Mouse (Mus musculus): ENCODE measurements around the gene Irf7. TPM values are rescaled to one million over a fixed set of nuclear protein-coding genes. Genes with fewer than 3 reads are reported as not detected.
A peak's percentile ranks its signal among the peaks of the same experiment; 100 is the strongest.
"Not testable (repeated sequence)": the region's sequence is repeated elsewhere in the genome, so short reads cannot be mapped to it uniquely, and the experiment has no call there.

Irf7 gene
- total RNA-seq, 2 experiments from 2014 or later = 2.9 to 3.0 TPM

DNA sequence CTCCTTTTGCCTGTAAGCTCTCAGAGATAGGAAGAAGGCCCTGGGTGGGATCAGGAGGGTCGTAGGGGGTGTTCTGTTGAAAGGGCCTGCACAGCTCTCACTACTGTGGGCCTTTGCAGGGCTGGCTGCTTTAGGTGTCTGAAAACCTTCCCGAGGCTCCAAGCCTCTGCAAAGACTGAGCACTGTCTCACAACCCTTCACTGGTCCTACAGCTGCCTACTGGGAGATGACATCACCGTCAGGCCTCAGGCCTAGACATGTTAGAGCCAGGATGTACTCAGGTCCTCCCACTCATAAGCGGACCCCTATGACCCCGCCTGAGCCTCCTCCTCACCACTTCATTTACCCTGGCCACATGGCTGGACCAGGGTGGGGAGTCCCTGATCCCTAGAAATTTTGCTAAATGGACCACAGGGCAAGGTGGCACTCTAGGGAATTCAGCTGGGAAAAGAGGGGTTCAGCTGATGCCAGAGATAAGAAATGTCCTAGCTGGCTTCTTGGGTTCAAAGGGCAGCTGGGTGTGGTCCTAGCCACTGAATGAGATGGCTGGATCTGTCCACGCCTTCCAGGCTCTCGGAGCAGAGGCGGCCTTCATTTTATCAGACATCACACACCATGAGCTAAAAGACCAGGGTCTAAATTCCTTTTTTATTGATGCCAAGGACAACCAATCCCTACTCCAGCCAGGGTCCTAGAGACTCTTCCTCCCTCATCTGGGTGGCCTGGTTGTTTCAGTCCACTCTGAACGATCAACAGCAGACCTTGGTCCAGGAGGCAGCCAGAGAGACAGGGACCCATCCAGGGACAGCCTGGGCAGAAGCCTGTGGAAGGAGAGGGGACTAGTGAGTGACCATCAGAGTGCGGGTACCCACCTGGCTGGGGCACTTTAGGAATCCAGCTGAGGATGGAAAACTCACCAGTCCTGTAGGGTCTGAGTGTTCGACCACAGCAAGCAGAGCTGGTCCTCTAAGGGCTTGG, 11.7 kb upstream of the Irf7 start:
- no peak for ATAC-seq (replicated peaks; ENCODE audit: poor library complexity)

DNA sequence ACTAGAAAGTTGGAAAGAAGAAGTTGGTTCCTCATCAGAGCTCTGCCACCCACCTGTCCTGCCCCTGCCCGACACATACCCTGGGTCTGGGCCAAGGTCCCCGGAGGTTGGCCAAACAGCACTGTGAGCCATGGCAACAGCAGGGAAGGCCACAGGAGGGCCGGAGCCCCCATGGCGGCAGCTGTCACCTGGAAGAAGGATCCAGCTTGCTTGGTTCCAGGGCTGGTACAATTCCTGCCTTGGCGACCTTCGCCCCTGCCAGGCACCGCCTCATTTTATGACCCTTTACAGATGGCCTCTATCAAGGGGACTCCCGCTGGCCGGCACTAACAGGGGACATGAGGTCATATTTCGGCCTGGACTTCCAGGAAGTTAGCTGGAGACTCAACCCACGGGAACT, 10.3 kb upstream of the Irf7 start, which contains the start of gene Cdhr5:
Gene Cdhr5, minus strand, starts transcription at position 241 of the 400 bp plus-strand sequence.
- no peak for ATAC-seq (replicated peaks; ENCODE audit: poor library complexity)

DNA sequence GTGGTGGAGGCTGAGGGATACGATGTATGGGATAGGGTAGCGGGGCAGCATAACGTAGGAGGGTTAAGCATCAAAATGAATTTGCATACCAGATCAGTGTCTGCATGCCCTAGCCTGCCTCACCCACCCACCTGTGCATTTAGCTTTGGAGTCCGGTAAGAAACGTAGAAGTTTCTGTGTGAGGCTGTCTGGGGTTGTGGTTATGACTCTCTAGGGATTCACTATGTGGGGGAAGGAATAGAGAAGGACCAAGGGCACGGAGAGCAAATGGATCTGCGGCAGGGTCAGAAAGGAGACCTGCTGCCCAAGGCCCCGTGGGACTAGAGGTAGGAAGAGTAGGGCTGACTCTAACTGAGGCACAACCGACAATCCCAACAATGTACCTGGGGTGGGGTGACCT, 9.1 kb upstream of the Irf7 start:
- ATAC-seq (replicated peaks; ENCODE audit: poor library complexity) = no peak

DNA sequence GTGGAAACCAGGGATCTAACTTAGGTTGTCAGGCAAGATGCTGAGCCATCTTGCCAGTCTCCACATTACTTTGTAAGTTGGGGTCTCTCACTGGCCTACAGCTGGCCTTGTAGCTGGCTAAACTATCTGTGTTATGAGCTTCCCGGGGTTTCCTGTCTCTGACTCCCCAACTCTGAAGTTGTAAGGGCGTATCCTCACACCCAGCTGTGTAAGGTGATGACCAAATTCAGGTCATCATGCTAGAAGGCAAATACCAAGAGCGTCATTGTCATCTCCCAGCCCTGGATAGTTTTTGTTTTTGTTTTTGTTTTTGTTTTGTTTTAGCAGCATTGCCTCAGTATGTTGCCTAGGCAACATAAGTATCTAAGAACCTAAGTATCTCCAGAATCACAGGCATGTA, 4.3 kb upstream of the Irf7 start:
- ATAC-seq (replicated peaks; ENCODE audit: poor library complexity) = no peak

DNA sequence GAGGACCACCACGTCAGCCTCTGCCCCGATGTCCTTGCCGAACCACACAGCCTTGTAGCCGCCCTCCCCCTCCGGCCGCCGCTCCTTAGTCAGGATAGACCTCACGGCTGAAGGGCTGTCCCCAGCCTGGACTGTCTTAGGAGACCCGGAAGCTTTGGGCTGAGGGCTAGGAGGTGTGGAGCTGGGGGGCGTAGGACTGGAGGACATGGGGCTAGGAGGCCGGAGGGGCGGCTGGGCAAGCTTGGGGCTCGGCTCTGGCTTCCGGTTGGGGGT, 2.9 kb upstream of the Irf7 start:
- ATAC-seq (replicated peaks; ENCODE audit: poor library complexity) = no peak

DNA sequence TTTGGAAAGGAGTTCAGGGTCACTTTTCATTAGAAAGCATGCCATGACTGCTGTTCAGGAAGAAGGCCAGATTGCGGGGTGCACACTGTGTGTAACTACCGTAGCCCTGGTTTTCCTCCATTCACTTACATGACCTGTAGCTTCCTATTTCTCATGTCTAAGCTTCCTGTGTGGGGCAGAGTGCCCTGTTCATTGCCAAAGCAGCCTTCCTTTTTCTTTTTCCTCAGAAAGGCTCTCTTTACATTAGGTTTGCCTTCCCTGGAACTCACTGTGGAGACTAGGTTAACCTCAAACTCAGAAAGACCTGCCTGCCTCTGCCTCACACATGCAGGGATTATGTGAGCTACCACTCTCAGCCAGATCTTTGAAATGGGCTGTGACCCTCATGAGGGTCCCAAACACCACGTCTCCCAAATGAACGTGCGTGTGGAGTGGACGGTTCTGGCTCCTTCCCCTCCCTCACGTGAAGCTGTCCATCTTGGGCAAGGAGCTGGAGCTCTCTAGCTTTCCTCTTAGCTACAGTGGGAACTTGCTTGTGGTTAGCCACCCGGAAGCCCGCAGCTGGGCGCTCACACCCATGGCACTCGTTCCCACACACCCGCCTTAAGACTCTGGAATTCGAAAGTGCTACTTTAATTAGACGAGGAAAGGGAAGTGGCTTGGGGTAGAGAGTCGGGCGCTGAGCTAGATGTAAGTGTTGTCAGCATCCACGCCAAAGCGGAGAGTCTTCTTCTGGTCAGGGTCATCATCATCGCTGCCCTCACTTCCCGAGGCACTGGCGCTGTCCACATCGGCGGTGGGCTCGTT, 2.4 kb upstream of the Irf7 start:
- ATAC-seq (replicated peaks; ENCODE audit: poor library complexity) = peak; percentile 35

DNA sequence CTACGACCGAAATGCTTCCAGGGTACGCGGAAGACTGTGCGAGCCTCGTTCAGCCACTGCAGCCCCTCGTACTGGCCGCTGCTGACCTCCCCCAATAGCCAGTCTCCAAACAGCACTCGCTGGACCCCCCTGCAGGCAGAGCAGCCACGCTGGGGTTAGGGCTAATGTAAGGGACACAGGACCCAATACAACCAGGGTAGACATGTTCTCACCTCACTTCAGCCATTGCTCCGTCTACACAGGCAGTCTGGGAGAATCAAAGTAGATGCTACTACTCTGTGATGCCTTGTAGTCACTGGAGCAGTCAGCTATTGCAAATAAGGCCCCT, 906 bp downstream of the Irf7 start:
- no peak for ATAC-seq (replicated peaks; ENCODE audit: poor library complexity)

DNA sequence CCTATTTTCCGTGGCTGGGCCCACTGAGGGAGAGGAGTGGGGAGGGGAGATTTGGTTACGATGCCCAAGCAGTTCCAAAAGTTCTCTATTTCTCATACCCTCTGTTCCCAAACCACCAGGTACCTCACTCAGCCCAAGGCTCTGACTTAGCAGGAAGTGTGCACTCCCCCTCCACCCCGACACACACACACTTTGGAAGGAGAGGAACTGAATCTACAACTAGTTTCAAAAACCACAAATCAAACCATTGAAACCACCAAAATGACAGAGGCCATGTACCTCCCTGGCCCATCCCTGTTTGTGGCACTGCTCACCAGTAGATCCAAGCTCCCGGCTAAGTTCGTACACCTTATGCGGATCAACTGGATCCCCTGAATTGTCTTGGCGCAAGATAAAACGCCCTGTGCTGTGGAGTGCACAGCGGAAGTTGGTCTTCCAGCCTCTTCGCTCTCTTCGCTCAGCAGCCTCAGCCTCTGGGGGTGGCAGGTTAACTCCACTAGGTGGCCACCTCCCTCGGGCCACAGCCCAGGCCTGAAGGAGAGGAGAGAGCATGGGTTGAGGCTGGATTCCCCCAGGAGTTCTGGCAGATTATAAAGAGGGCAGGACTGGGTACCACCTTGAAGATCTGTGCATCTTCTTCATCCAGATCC, 1.4 kb downstream of the Irf7 start:
- ATAC-seq (replicated peaks; ENCODE audit: poor library complexity) = peak; percentile 61

DNA sequence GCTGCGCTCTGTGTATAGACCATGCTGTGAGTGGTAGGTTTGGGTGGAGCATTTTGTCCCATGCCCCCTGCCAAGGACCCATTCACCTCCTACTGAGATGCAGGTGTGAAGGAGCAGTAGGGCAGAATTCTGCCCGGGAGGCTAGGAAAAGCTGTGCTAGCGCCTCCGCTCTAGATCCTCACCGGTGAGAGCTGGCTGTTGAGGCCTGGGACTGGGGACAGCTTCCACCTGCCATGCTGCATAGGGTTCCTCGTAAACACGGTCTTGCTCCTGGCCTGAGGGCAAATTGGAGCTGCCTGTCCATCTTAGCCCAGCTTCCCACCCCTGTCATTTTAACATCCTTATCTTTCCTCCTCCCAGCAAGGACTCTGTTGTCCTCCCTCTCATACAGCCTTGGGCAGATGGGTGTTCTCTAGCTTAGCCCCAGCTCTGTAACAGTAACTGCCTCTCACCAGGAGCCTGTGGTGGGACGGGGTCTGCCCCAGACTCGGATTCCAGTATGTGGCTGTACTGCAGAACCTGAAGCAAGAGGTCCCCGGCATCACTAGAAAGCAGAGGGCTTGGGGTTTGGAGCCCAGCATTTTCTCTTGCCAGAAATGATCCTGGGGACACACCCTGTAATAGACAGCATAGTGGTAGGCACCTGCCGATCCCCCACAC, 2.1 kb downstream of the Irf7 start:
- ATAC-seq (replicated peaks; ENCODE audit: poor library complexity) = no peak

DNA sequence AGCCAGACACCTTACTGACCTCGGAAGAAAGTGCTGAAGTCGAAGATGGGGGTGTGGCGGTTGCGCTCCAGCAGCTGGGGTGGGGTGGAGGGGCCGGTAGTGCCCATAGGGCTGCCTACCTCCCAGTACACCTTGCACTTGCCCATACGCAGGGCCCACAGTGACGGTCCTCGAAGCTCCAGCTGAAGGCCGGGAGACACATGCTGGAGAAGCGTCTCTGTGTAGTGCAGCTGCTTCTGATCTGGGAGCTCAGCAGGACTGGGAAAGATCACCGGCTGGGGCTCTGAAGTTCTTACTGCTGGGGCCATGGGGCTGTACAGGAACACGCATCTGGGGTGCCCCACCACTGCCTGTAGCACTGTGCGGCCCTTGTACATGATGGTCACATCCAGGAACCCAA, 2.6 kb downstream of the Irf7 start:
- ATAC-seq (replicated peaks; ENCODE audit: poor library complexity) = no peak

DNA sequence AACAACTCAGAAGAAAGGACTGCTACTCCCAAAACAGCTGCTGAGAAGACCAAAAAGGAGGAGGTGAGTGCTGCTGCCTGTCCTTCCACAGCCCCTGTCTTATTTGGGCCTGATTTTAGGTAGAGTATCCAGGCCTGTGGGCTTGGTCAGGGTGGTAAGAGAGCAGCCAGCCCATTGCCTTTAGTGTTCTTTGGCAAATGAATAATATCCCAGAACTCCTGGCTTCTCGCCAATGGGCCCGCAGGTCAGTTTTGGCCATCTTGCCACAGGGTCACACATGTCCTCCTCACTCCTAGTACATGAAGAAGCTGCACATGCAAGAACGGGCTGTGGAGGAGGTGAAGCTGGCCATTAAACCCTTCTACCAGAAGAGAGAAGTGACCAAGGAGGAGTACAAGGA, 4.8 kb downstream of the Irf7 start:
- ATAC-seq (replicated peaks; ENCODE audit: poor library complexity) = no peak

DNA sequence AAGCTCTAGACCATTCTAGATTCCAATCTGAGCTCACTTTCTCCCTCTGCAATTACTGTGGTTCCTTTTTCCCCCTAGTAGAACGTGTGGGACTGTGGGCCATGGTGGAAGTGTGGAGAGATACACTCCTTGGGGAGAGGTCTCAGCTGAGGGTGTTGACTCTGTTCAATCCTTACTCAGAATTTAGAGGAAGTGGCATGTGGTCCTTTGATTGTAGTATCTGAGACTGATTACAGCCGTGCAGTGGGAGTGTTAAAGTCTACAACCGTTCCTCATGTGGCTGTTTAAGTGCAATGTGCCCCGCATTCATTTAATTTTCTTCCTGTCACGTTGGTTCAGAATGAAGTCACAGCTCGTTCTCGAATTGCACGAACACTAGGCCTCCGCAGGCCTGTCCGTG, 10.1 kb downstream of the Irf7 start:
- no peak for ATAC-seq (replicated peaks; ENCODE audit: poor library complexity)

DNA sequence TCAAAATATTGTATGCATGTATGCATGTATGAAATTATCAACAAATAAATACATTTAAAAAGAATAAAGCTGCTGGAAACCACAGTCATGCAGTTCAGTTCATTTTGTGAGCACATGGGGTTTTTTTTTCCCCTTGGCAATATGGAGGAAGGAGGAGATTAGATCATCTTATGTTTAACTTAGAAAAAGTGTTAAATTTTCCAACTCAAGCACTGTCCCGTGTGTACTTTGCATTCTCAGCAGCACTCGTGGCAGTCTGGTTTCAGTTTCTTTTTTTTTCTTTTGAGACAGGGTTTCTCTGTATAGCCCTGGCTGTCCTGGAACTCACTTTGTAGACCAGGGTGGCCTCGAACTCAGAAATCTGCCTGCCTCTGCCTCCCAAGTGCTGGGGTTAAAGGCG, 15.8 kb downstream of the Irf7 start:
- ATAC-seq (replicated peaks; ENCODE audit: poor library complexity) = not testable (repeated sequence)

DNA sequence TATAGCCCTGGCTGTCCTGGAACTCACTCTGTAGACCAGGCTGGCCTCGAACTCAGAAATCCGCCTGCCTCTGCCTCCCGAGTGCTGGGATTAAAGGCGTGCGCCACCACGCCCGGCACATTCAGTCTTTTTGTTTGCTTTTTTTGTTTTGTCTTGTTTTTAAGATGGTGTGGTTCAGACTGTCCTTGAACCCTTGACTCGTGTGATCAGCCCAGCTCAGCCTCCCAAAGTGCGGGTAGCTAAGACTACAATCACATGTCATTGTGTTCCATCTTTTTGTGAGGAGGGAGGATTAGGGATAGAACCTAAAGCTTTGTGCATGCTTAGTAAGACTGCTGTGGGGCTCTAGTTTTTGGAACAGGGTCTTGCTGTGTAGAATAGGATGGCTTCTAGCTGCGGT, 34.7 kb downstream of the Irf7 start:
- no peak for ATAC-seq (replicated peaks; ENCODE audit: poor library complexity)

DNA sequence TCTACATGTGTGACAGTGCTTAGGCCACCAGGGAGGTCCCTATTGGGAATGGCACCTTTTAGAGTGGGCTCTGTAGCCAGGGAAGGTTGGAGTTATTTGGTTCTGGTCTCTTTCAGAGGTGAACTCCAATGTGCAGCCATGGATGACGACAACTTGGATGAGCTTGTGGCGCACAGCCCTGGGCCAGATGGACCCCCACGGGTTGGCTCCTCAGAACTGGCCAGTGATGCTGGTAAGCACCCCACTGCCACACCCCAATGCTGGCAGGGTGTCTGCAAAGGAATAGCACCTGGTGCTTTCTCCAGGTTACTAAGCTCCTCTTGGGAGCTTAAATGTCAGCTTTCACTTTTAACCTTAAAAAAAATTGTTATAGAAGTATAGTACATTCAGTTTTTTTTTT, 35.2 kb downstream of the Irf7 start:
- ATAC-seq (replicated peaks; ENCODE audit: poor library complexity) = no peak

DNA sequence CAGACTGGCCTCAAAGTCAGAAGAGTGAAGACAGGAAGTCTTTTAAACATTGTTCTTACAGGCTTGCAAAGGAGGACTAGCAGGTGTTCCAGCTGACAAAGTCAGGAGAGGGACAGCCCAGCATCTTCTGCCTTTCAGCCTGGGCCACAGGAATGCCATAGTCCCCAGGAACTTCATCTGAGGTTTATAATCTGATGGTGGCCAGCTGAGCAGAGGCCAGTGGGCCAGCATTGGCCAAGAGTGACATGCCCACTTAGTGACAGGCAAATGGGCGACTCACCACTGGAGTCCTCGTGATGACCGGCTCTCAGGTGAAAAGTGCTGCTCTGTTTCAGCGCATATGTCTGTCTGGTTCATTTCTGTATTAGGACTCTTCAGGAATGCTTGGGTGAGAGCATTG, 35.7 kb downstream of the Irf7 start:
- no peak for ATAC-seq (replicated peaks; ENCODE audit: poor library complexity)

DNA sequence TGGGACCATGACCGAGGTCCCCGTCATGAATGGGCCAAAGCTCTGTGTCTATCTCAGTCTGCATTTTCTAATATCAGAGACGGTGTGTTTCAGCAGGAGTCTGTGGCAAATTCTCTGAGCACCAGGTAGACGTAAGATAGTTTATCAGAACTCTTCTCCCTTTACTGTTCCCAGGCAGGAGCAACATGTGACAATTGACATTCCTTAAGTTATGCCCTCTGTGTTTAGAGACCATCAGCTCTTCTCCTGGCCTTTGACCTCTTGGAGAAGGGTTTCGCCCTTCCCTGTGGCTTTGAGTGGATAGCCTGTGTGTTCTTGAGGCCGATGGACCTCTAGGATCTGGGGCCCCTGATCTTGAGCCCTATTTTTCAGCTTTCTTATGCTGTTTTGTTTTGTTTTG, 36.6 kb downstream of the Irf7 start:
- ATAC-seq (replicated peaks; ENCODE audit: poor library complexity) = no peak

DNA sequence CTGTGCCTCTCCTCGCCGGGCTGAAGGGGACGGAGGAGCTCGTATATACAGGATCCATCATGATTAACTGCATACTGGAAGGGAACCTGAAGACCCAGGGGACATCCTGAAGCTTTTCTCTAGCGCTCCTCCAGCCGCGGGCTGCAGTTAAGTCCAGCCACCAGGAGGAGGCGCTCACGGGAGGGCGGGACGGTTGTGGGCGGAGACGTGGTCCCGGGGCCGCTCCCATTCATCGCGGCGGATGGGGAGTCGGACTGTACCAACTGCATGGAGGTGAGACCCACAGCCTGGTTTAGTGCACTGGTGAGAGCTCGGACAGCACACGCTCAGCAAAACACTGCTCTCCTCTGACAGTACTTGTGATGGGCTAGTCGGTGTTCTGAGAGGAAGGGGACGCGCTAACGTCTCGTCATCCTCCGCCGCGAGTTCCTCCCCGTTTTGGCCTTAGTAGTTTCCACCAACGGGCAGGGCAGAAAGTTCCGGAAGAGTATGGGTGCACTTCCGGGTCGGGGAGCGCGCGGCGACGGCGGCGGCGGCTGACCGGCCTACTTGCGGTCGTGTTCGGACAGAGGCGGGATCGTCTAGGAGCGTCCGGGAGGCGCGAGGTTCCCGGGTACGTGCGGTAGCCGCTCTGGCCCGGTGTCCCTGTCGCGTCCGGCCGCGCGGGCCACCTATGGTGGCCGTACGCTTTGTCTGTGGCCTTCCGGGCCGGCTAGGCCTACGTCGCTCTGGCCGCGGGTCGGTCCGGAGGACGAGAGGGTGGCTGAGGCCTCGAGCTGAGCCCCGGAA, 37.8 kb downstream of the Irf7 start, which contains the start of gene Phrf1:
Gene Phrf1, plus strand, starts transcription at position 506 of the 789 bp plus-strand sequence.
- peak; percentile 98 for ATAC-seq (replicated peaks; ENCODE audit: poor library complexity)

DNA sequence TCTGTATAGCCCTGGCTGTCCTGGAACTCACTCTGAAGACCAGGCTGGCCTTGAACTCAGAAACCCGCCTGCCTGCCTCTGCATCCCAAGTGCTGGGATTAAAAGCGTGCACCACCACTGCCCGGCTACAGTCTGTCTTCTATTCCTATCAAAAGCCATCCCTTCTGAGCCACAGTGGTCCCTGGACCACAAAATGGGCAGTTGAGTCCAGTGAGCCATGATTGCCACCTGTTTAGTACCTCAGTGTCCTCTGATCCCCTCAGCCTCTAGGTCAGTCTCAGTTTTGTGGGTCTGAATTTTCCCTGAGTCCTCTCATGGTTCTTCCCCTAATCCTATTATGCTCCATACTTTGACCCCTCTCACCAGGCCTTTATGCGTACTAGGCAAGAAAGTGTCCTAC, 38.5 kb downstream of the Irf7 start:
- ATAC-seq (replicated peaks; ENCODE audit: poor library complexity) = peak; percentile 1; the same call in 1 of the 2 replicates

DNA sequence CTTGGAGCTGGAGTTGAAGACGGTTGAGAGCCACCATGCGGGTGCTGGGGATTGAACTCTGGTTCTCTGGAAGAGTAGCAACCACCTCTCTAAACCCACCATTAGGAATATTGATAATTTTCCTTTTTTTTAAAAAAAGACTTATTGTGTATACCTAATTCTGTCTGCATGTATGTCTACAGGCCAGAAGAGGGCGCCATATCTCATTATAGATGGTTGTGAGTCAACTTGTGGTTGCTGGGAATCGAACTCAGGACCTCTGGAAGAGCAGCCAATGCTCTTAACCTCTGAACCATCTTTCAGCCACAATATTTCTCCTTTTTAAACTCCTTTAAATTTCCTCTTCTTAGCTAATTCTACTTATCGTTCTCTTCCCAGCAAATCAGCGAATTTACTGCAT, 39.7 kb downstream of the Irf7 start:
- ATAC-seq (replicated peaks; ENCODE audit: poor library complexity) = no peak

Data from megakaryocyte progenitor cell, adult 5-6 weeks (primary cell).